Mouse (Mus musculus) neural tube, embryonic 10.5 days (tissue): Measurements from ENCODE around the gene Nfkb1.

ENCODE experiments used
- DNase-seq: peaks from one replicate; pipeline ENCODE4 v3.0.0-alpha.2; 2017; ENCODE audit warnings: low spot score; ENCODE audit errors: extremely low spot score

Nfkb1 gene

GRCm38 (mm10) chr3:135691191-135692131 is at the start of gene Nfkb1:
Gene Nfkb1 (minus strand): TSS chr3:135691547.
- peak; percentile 80 for DNase-seq

- no peak for DNase-seq
Observed at GRCm38 (mm10) chr3:135740711-135741110, 49.4 kb upstream of the Nfkb1 start.

GRCm38 (mm10) chr3:135734736-135735135 is 43.4 kb upstream of the Nfkb1 start:
- DNase-seq: no peak

- no peak for DNase-seq
Observed at GRCm38 (mm10) chr3:135732747-135733445, 41.5 kb upstream of the Nfkb1 start.

GRCm38 (mm10) chr3:135731292-135732047 is 40.1 kb upstream of the Nfkb1 start:
- DNase-seq: peak; percentile 89

GRCm38 (mm10) chr3:135730790-135731189 is 39.4 kb upstream of the Nfkb1 start:
- DNase-seq: no peak

GRCm38 (mm10) chr3:135729575-135729974 is 38.2 kb upstream of the Nfkb1 start:
- no peak for DNase-seq

GRCm38 (mm10) chr3:135728900-135729299 is 37.6 kb upstream of the Nfkb1 start:
- no peak for DNase-seq

GRCm38 (mm10) chr3:135727339-135727738 is 36.0 kb upstream of the Nfkb1 start:
- no peak for DNase-seq

- DNase-seq: no peak
Observed at GRCm38 (mm10) chr3:135726521-135727275, 35.4 kb upstream of the Nfkb1 start.

GRCm38 (mm10) chr3:135726023-135726422 is 34.7 kb upstream of the Nfkb1 start:
- no peak for DNase-seq

- no peak for DNase-seq
Observed at GRCm38 (mm10) chr3:135722104-135722503, 30.8 kb upstream of the Nfkb1 start.

GRCm38 (mm10) chr3:135719969-135720368 is 28.6 kb upstream of the Nfkb1 start:
- DNase-seq: no peak

- DNase-seq: no peak
Observed at GRCm38 (mm10) chr3:135719179-135719532, 27.8 kb upstream of the Nfkb1 start.

- no peak for DNase-seq
Observed at GRCm38 (mm10) chr3:135718323-135719178, 27.2 kb upstream of the Nfkb1 start.

- DNase-seq: no peak
Observed at GRCm38 (mm10) chr3:135713016-135713950, 21.9 kb upstream of the Nfkb1 start.

- no peak for DNase-seq
Observed at GRCm38 (mm10) chr3:135711613-135712012, 20.3 kb upstream of the Nfkb1 start.

GRCm38 (mm10) chr3:135711040-135711570 is 19.8 kb upstream of the Nfkb1 start:
- DNase-seq: no peak

GRCm38 (mm10) chr3:135703307-135703706 is 12.0 kb upstream of the Nfkb1 start:
- no peak for DNase-seq
